Mouse (Mus musculus) left cerebral cortex, adult 18-20 months (tissue): ENCODE results near the gene Hmga1. TPM values are rescaled to one million over a fixed set of nuclear protein-coding genes. Genes with fewer than 3 reads are reported as not detected.

Experiments used
- DNase-seq, 2 experiments: peaks; one replicate each; pipeline ENCODE4 v3.0.0; 2021 to 2022; ENCODE audit warnings: low spot score in 2 of 2, mixed read lengths in 1 of 2
- total RNA-seq, 2 experiments: library from RNA; stranded (reverse); gene quantifications; 2 replicates each; pipeline ENCODE4 v1.2.3; 2021

The Hmga1 gene
- total RNA-seq, 2 experiments from 2014 or later, result 50.7 to 58.9 TPM

GRCm38 (mm10) chr17:27557927-27558661, 1.8 kb downstream of the Hmga1 start:
- DNase-seq, result no peak

GRCm38 (mm10) chr17:27558845-27559244, 2.5 kb downstream of the Hmga1 start:
- no peak for DNase-seq

- no peak for DNase-seq
These were observed 3.3 kb downstream of the Hmga1 start for GRCm38 (mm10) chr17:27559596-27559995.

- no peak for DNase-seq
These were observed 4.7 kb downstream of the Hmga1 start for GRCm38 (mm10) chr17:27560926-27561480.

- DNase-seq, result peak; percentile 67 to 80
These were observed 5.7 kb downstream of the Hmga1 start for GRCm38 (mm10) chr17:27561809-27562526.

GRCm38 (mm10) chr17:27563771-27564244, 7.5 kb downstream of the Hmga1 start:
- no peak for DNase-seq

GRCm38 (mm10) chr17:27564391-27565162, 8.3 kb downstream of the Hmga1 start:
- DNase-seq, result peak in 1 of 2 experiments; percentile 37

- DNase-seq, result peak; percentile 98
These were observed 9.1 kb downstream of the Hmga1 start, which contains the start of gene AI413582 for GRCm38 (mm10) chr17:27565163-27565941. AI413582 (minus strand) TSS chr17:27565756.

- no peak for DNase-seq
These were observed 9.6 kb downstream of the Hmga1 start for GRCm38 (mm10) chr17:27565942-27566267.

- no peak for DNase-seq
These were observed 11.9 kb downstream of the Hmga1 start for GRCm38 (mm10) chr17:27568228-27568627.

GRCm38 (mm10) chr17:27571315-27571714, 15.0 kb downstream of the Hmga1 start:
- DNase-seq, result no peak

GRCm38 (mm10) chr17:27573772-27574320, 17.5 kb downstream of the Hmga1 start:
- DNase-seq, result no peak

GRCm38 (mm10) chr17:27574470-27575115, 18.3 kb downstream of the Hmga1 start:
- peak; percentile 60 to 71 for DNase-seq

GRCm38 (mm10) chr17:27575116-27575776, 18.9 kb downstream of the Hmga1 start:
- DNase-seq, result no peak

GRCm38 (mm10) chr17:27576056-27576455, 19.8 kb downstream of the Hmga1 start:
- DNase-seq, result no peak

GRCm38 (mm10) chr17:27577468-27577867, 21.2 kb downstream of the Hmga1 start:
- no peak for DNase-seq

GRCm38 (mm10) chr17:27578487-27578886, 22.2 kb downstream of the Hmga1 start:
- no peak for DNase-seq

GRCm38 (mm10) chr17:27579816-27580215, 23.5 kb downstream of the Hmga1 start:
- no peak for DNase-seq
